Mouse (Mus musculus) liver, embryonic 14.5 days (tissue): ENCODE data around the gene Tfcp2. TPM values are rescaled to one million over a fixed set of nuclear protein-coding genes. Genes with fewer than 3 reads are reported as not detected.

Source experiments
- ATAC-seq: fragments of 200-750 bp; cut with Nextera tagmentation; 2 replicates; pipeline ENCODE4 v1.8.0; 2017; ENCODE audit warnings: moderate number of reproducible peaks, mild to moderate bottlenecking, moderate library complexity; ENCODE audit not compliant: insufficient read depth
- DNase-seq, 3 experiments: peaks; one replicate each; pipeline ENCODE4 v3.0.0-alpha.2; 2012 to 2013; ENCODE audit warnings: low read depth in 3 of 3, low spot score in 3 of 3
- H3K27ac ChIP-seq: fragments of 300-500 bp; sonication (generic); 2 replicates; pipeline ENCODE4 v1.5.1; 2014; ENCODE audit warnings: moderate library complexity, mild to moderate bottlenecking, control low read depth, inconsistent platforms
- H3K27me3 ChIP-seq: fragments of 300-500 bp; sonication (generic); 2 replicates; pipeline ENCODE4 v1.6.1; 2014; ENCODE audit warnings: mild to moderate bottlenecking, low read length, moderate library complexity; ENCODE audit not compliant: control insufficient read depth, insufficient read depth
- H3K36me3 ChIP-seq: fragments of 300-500 bp; sonication (generic); replicated peaks from 2 replicates; pipeline ENCODE4 v1.6.1; 2014; ENCODE audit warnings: low read depth; ENCODE audit not compliant: control insufficient read depth, insufficient read depth
- H3K4me1 ChIP-seq, 2 experiments: fragments of 200-500 bp in 1 of 2; fragments of 300-500 bp in 1 of 2; sonication (generic) in 1 of 2; replicated peaks; 2 replicates each; pipeline ENCODE4 v1.6.1; 2012 to 2014; ENCODE audit warnings: antibody characterized with exemption in 1 of 2, inconsistent platforms in 1 of 2, low read length in 1 of 2; ENCODE audit not compliant: control insufficient read depth in 2 of 2, insufficient read depth in 2 of 2
- H3K4me2 ChIP-seq: fragments of 300-500 bp; sonication (generic); 2 replicates; pipeline ENCODE4 v1.6.1; 2014; ENCODE audit warnings: low read depth, mild to moderate bottlenecking, control low read depth, moderate library complexity
- H3K4me3 ChIP-seq, 2 experiments: fragments of 200-500 bp in 1 of 2; fragments of 300-500 bp in 1 of 2; sonication (generic) in 1 of 2; 2 replicates each; pipeline ENCODE4 v1.5.1; 2012 to 2014; ENCODE audit warnings: low read depth in 2 of 2, low read length in 2 of 2, mild to moderate bottlenecking in 2 of 2, control low read depth in 1 of 2, inconsistent platforms in 1 of 2, moderate library complexity in 1 of 2; ENCODE audit not compliant: insufficient read depth in 1 of 2
- H3K9ac ChIP-seq: fragments of 300-500 bp; sonication (generic); replicated peaks from 2 replicates; pipeline ENCODE4 v1.6.1; 2014; ENCODE audit warnings: mild to moderate bottlenecking, control low read depth, moderate library complexity
- H3K9me3 ChIP-seq: fragments of 300-500 bp; sonication (generic); 2 replicates; pipeline ENCODE4 v1.6.1; 2016; ENCODE audit warnings: low read length, mixed read lengths; ENCODE audit not compliant: control insufficient read depth
- CTCF ChIP-seq: IDR thresholded peaks from 2 replicates; pipeline ENCODE4 v1.5.1; 2016; ENCODE audit warnings: antibody characterized with exemption, low read depth, control low read depth
- EP300 ChIP-seq: IDR thresholded peaks from 2 replicates; pipeline ENCODE4 v1.6.1; 2016; ENCODE audit warnings: antibody characterized with exemption, low read depth
- WGBS: fragments of 180-500 bp; shearing (Covaris S2); extraction: QIAGEN DNeasy Blood & Tissue Kit; methylation state at CpG from one replicate; pipeline ENCODE4 v1.1.7; 2014; ENCODE audit not compliant: insufficient replicate concordance; 5-methylcytosine and 5-hydroxymethylcytosine counted together
- polyA plus RNA-seq, 2 experiments: library from polyadenylated mRNA; depleted of rRNA in 1 of 2; stranded (reverse) in 1 of 2; unstranded in 1 of 2; fragments of >200 nt; fragmentation: Nextera tagmentation in 1 of 2; extraction: Ambion mirVana in 1 of 2; gene quantifications; 2 replicates each; pipeline versions ENCODE4 v1.2.1 to v1.2.3; 2012 to 2014

Tfcp2 gene
- polyA plus RNA-seq, 2 experiments = 2.5 to 2.6 TPM

DNA sequence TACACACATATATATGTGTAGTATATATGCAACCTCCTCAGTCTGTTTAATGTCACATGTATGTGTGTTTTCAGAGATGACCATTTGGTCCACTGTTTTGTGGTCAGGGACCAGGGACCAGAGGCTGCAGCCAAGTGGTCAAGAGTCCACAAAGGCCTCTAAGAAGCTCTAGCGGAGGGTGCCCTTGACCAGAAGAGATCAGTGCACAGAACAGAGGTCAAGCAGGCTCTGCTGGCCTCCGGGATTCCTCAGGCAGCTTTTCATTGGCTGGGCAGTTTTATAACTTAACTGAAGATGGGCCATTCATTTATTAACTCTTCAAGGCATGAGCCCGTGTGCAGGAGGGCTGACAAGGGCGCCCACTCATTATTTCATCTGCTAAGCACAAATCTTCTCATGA is 35.4 kb upstream of the Tfcp2 start:
- Histone ChIP-seq H3K27ac (no peak overlapping the region), H3K4me2 (no peak overlapping the region), H3K9ac (no peak overlapping the region), H3K4me3 (no peak overlapping the region), H3K27me3 (no peaks in the 10 kb centered on the region), H3K36me3 (no peaks in the 10 kb centered on the region), H3K4me1 (no peaks in the 10 kb centered on the region), H3K9me3 (no peaks in the 10 kb centered on the region)
- TF ChIP-seq EP300 (no peak), CTCF (no peak)
- ATAC-seq = no peak
- DNase-seq = no peak
- 82% methylated on average over 4 of the region's 4 CpGs for WGBS

DNA sequence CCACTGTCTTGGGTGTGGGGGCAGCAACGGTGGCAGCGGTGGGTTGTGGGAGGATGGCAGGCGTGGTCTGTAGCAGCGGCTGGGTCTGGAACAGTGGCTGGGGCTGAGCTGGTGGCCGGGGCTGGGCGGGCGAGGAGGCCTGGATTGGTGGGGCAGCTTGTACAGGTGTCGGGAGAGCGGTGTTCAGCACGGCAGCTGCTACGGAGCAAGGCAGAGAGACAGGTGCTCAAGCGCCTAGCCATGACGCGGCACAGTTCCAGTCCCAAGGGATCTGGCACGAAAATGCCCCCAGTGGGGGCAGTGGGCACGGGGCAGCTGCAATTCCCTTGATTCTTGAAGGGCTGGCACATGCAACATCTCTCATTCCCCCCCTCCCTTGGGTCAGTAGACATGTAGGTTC is 34.1 kb upstream of the Tfcp2 start:
- TF ChIP-seq CTCF (no peak), EP300 (no peak)
- Histone ChIP-seq H3K9ac (no peak overlapping the region), H3K4me1 (no peaks in the 10 kb centered on the region), H3K4me3 (no peak overlapping the region), H3K27ac (no peak overlapping the region), H3K4me2 (no peak overlapping the region), H3K9me3 (no peaks in the 10 kb centered on the region), H3K27me3 (no peaks in the 10 kb centered on the region), H3K36me3 (no peaks in the 10 kb centered on the region)
- DNase-seq (no peak), ATAC-seq (no peak)
- 79% methylated on average over 16 of the region's 16 CpGs for WGBS

DNA sequence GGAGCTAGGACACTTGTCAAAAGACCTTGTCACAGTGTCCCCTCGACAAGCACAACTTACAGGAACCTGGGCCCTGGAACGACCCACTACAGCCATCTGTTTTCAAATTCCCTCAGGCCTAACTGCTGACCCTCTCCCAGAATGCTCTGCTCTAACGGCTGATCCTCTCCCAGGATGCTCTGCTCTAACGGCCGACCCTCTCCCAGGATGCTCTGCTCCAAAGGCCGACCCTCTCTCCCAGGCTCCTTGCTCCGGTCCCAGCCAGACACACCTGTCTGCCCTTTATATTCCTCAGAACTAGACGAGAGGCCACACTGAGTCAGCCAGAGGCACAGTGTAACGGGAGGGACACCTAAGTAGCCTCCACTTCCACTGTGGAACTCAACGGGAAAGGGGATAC is 28.3 kb upstream of the Tfcp2 start:
- 76% methylated on average over 10 of the region's 10 CpGs for WGBS
- DNase-seq = no peak
- no peaks in the 10 kb centered on the region for H3K36me3 ChIP-seq
- ATAC-seq = no peak
- H3K27me3 ChIP-seq = no peaks in the 10 kb centered on the region; the same call in 1 of the 2 replicates
- no peak overlapping the region for H3K4me3 ChIP-seq
- H3K9me3 ChIP-seq = no peaks in the 10 kb centered on the region
- H3K4me1 ChIP-seq = no peaks in the 10 kb centered on the region
- TF ChIP-seq EP300 = no peak
- no peak overlapping the region for H3K9ac ChIP-seq
- no peak overlapping the region for H3K4me2 ChIP-seq
- no peak overlapping the region for H3K27ac ChIP-seq

DNA sequence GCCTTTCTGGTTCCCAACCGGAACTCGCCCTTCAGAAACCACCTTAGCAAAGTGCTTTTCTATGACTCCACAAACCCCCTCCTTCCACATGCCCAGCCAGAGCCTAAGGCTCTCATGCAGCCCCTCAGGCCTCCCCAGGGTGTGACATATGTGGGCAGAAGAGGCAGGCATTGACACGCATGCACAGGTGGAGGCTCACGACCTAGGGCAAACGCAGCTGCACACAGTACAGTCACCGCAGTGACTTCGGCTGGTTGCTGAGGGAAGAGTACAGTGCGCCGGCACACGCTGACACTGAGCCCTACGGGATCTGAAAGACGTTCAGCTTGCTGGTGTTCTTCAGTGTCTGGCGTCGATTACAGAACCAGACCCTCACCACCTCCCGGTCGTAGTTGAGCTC is 26.2 kb upstream of the Tfcp2 start:
- Histone ChIP-seq H3K27ac (no peak overlapping the region), H3K4me3 (no peak overlapping the region), H3K27me3 (no peaks in the 10 kb centered on the region; the same call in 1 of the 2 replicates), H3K4me2 (no peak overlapping the region), H3K9ac (no peak overlapping the region), H3K36me3 (no peaks in the 10 kb centered on the region), H3K4me1 (no peaks in the 10 kb centered on the region), H3K9me3 (no peaks in the 10 kb centered on the region)
- 62% methylated on average over 16 of the region's 16 CpGs for WGBS
- ATAC-seq (no peak), DNase-seq (no peak)
- TF ChIP-seq EP300 (no peak), CTCF (no peak)

DNA sequence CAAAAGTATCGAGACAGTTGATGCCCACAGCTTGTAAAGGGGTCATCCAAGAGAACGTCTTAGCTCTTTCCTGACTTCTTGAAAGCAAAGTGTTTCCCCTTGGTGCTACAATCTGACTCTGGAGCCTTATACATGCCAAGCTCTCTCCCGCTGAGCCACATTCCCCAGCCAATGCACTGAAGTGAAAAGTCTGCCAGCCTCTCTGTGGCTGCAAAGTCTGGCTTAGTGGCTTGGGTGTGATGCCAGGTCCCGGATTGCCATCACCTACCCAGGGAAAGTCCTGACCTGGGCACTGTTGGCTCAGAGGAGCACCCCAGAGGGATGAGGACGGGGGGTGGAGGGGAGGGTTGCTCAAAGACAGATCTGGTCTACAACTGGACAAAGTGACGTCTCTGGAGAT is 25.0 kb upstream of the Tfcp2 start:
- 52% methylated on average over 6 of the region's 6 CpGs for WGBS
- Histone ChIP-seq H3K27ac (no peak overlapping the region), H3K4me2 (no peak overlapping the region), H3K27me3 (no peaks in the 10 kb centered on the region; the same call in 1 of the 2 replicates), H3K9ac (no peak overlapping the region), H3K9me3 (no peaks in the 10 kb centered on the region), H3K4me3 (no peak overlapping the region), H3K36me3 (no peaks in the 10 kb centered on the region), H3K4me1 (no peaks in the 10 kb centered on the region)
- ATAC-seq (no peak), DNase-seq (no peak)
- TF ChIP-seq CTCF = no peak

DNA sequence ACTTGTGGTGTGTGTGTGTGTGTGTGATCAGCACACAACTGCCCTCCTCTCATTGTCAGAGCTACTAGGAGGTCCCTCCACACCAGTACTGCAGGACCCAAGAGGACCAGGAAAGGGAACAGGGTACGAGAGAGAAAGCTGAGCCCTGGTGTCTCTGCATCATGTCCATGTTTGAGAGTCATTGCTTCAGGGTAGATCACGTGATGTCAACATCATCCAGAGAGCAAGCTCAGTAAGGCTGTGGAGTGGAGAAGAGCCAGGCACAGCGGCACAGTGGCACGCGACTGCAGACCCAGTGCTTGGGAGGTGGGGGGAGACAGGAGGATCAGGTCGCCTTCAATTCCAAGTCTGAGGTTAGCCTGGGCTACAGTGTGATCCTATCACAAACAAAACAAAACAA is 24.6 kb upstream of the Tfcp2 start:
- no peak overlapping the region for H3K4me2 ChIP-seq
- TF ChIP-seq EP300 (no peak), CTCF (no peak)
- WGBS = 70% methylated on average over 6 of the region's 6 CpGs
- no peak overlapping the region for H3K27ac ChIP-seq
- ATAC-seq (no peak), DNase-seq (no peak)
- H3K4me3 ChIP-seq = no peak overlapping the region
- no peak overlapping the region for H3K9ac ChIP-seq
- no peaks in the 10 kb centered on the region for H3K4me1 ChIP-seq
- H3K9me3 ChIP-seq = no peaks in the 10 kb centered on the region
- H3K27me3 ChIP-seq = no peaks in the 10 kb centered on the region; the same call in 1 of the 2 replicates
- no peaks in the 10 kb centered on the region for H3K36me3 ChIP-seq
